Mouse (Mus musculus) liver, embryonic 13.5 days (tissue): ENCODE results near the gene Map4k4. TPM values are rescaled to one million over a fixed set of nuclear protein-coding genes. Genes with fewer than 3 reads are reported as not detected.

ENCODE experiments used
- ATAC-seq: fragments of 200-750 bp; cut with Nextera tagmentation; 2 replicates; pipeline ENCODE4 v1.8.0; 2017; ENCODE audit warnings: low read depth, mild to moderate bottlenecking, moderate number of reproducible peaks, moderate library complexity
- DNase-seq: peaks from one replicate; pipeline ENCODE4 v3.0.0; 2022
- H3K27ac ChIP-seq: fragments of 300-500 bp; sonication (generic); 2 replicates; pipeline ENCODE4 v1.5.1; 2015; ENCODE audit warnings: moderate library complexity, mild to moderate bottlenecking, inconsistent platforms
- H3K27me3 ChIP-seq: fragments of 300-500 bp; sonication (generic); 2 replicates; pipeline ENCODE4 v1.6.1; 2015; ENCODE audit warnings: mild to moderate bottlenecking, inconsistent platforms
- H3K36me3 ChIP-seq: fragments of 300-500 bp; sonication (generic); 2 replicates; pipeline ENCODE4 v1.6.1; 2015; ENCODE audit warnings: mild to moderate bottlenecking, inconsistent platforms
- H3K4me1 ChIP-seq: fragments of 300-500 bp; sonication (generic); replicated peaks from 2 replicates; pipeline ENCODE4 v1.6.1; 2015; ENCODE audit warnings: inconsistent platforms
- H3K4me2 ChIP-seq: fragments of 300-500 bp; sonication (generic); 2 replicates; pipeline ENCODE4 v1.6.1; 2015; ENCODE audit warnings: inconsistent platforms, mild to moderate bottlenecking, moderate library complexity
- H3K4me3 ChIP-seq: fragments of 300-500 bp; sonication (generic); replicated peaks from 2 replicates; pipeline ENCODE4 v1.5.1; 2015; ENCODE audit warnings: mild to moderate bottlenecking, inconsistent platforms
- H3K9ac ChIP-seq: fragments of 300-500 bp; sonication (generic); 2 replicates; pipeline ENCODE4 v1.6.1; 2015; ENCODE audit warnings: mild to moderate bottlenecking, inconsistent platforms
- H3K9me3 ChIP-seq: fragments of 300-500 bp; sonication (generic); replicated peaks from 2 replicates; pipeline ENCODE4 v1.6.1; 2016; ENCODE audit warnings: inconsistent platforms
- WGBS: fragments of 180-500 bp; shearing (Covaris S2); methylation state at CpG from one replicate; pipeline ENCODE4 v1.1.7; 2015; ENCODE audit not compliant: insufficient replicate concordance; 5-methylcytosine and 5-hydroxymethylcytosine counted together
- polyA plus RNA-seq: library from polyadenylated mRNA; unstranded; fragments of >200 nt; fragmentation: Nextera tagmentation; extraction: Ambion mirVana; gene quantifications from 2 replicates; pipeline ENCODE4 v1.2.1, GENCODE M21; 2015

The Map4k4 gene
- polyA plus RNA-seq, 1 experiment from 2014 or later: 3.8 TPM

- Histone ChIP-seq H3K4me2 (no peak overlapping the region), H3K36me3 (peaks cover 11% of the 10 kb centered on the region; the same call in 1 of the 2 replicates), H3K9ac (no peak overlapping the region), H3K27ac (no peak overlapping the region), H3K27me3 (no peaks in the 10 kb centered on the region), H3K9me3 (no peaks in the 10 kb centered on the region), H3K4me3 (no peak overlapping the region), H3K4me1 (no peaks in the 10 kb centered on the region; the same call in 1 of the 2 replicates)
- WGBS: 84% methylated on average over 15 of the region's 15 CpGs
- ATAC-seq: no peak
- no peak for DNase-seq
Measured at GRCm38 (mm10) chr1:39980314-39981290, 79.9 kb downstream of the Map4k4 start.

GRCm38 (mm10) chr1:39981970-39982369 is 81.3 kb downstream of the Map4k4 start:
- WGBS: 59% methylated on average over 3 of the region's 3 CpGs
- Histone ChIP-seq H3K4me2 (no peak overlapping the region), H3K9me3 (no peaks in the 10 kb centered on the region), H3K4me3 (no peak overlapping the region), H3K4me1 (no peaks in the 10 kb centered on the region; the same call in 1 of the 2 replicates), H3K27me3 (no peaks in the 10 kb centered on the region), H3K27ac (no peak overlapping the region), H3K9ac (no peak overlapping the region), H3K36me3 (peaks cover 20% of the 10 kb centered on the region; the same call in 1 of the 2 replicates)
- ATAC-seq (no peak), DNase-seq (no peak)

- no peaks in the 10 kb centered on the region; the same call in 1 of the 2 replicates for H3K4me1 ChIP-seq
- H3K4me3 ChIP-seq: no peak overlapping the region
- H3K9me3 ChIP-seq: no peaks in the 10 kb centered on the region
- 70% methylated on average over 13 of the region's 13 CpGs for WGBS
- H3K9ac ChIP-seq: no peak overlapping the region
- no peak overlapping the region for H3K4me2 ChIP-seq
- peaks cover 23% of the 10 kb centered on the region; the same call in 1 of the 2 replicates for H3K36me3 ChIP-seq
- no peaks in the 10 kb centered on the region for H3K27me3 ChIP-seq
- DNase-seq: no peak
- no peak for ATAC-seq
- H3K27ac ChIP-seq: no peak overlapping the region
Measured at GRCm38 (mm10) chr1:39982727-39983487, 82.2 kb downstream of the Map4k4 start.

- H3K4me1 ChIP-seq: no peaks in the 10 kb centered on the region; the same call in 1 of the 2 replicates
- H3K27me3 ChIP-seq: no peaks in the 10 kb centered on the region
- ATAC-seq (no peak), DNase-seq (no peak)
- H3K9ac ChIP-seq: no peak overlapping the region
- H3K4me3 ChIP-seq: no peak overlapping the region
- H3K9me3 ChIP-seq: no peaks in the 10 kb centered on the region
- WGBS: 67% methylated on average over 9 of the region's 9 CpGs
- no peak overlapping the region for H3K27ac ChIP-seq
- peaks cover 30% of the 10 kb centered on the region for H3K36me3 ChIP-seq
- no peak overlapping the region for H3K4me2 ChIP-seq
Measured at GRCm38 (mm10) chr1:39984331-39984730, 83.6 kb downstream of the Map4k4 start.

DNA sequence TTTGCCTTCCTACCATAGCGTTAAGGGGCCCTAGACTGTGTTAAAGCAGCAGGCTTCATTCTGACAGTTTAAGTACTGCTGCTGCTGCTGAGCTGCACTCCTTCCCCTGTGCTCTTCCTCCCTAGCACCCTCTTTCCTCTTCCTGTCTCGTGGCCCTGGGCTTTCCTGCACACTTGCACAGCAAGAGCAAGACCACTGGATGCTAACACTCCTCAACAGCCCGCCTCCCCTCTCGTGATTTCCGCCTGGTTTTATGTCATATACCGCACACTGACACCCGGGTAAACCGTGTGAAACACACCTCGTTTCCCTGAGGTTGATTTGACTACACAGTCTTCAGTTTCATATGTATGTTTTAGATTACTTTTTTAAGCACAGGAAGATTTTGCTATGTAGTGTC is 86.1 kb downstream of the Map4k4 start:
- no peak for ATAC-seq
- H3K9ac ChIP-seq: no peak overlapping the region
- no peak overlapping the region for H3K4me3 ChIP-seq
- DNase-seq: no peak
- H3K27me3 ChIP-seq: no peaks in the 10 kb centered on the region
- H3K4me1 ChIP-seq: no peaks in the 10 kb centered on the region; the same call in 1 of the 2 replicates
- no peak overlapping the region for H3K4me2 ChIP-seq
- no peaks in the 10 kb centered on the region for H3K9me3 ChIP-seq
- peaks cover 36% of the 10 kb centered on the region for H3K36me3 ChIP-seq
- 64% methylated on average over 9 of the region's 9 CpGs for WGBS
- no peak overlapping the region for H3K27ac ChIP-seq

- no peak overlapping the region for H3K9ac ChIP-seq
- no peak for ATAC-seq
- no peaks in the 10 kb centered on the region for H3K27me3 ChIP-seq
- peaks cover 39% of the 10 kb centered on the region for H3K36me3 ChIP-seq
- DNase-seq: no peak
- H3K9me3 ChIP-seq: no peaks in the 10 kb centered on the region
- H3K4me1 ChIP-seq: no peaks in the 10 kb centered on the region
- no peak overlapping the region for H3K4me2 ChIP-seq
- H3K27ac ChIP-seq: no peak overlapping the region
- H3K4me3 ChIP-seq: no peak overlapping the region
- 63% methylated on average over 12 of the region's 12 CpGs for WGBS
Measured at GRCm38 (mm10) chr1:39988841-39989240, 88.1 kb downstream of the Map4k4 start.

DNA sequence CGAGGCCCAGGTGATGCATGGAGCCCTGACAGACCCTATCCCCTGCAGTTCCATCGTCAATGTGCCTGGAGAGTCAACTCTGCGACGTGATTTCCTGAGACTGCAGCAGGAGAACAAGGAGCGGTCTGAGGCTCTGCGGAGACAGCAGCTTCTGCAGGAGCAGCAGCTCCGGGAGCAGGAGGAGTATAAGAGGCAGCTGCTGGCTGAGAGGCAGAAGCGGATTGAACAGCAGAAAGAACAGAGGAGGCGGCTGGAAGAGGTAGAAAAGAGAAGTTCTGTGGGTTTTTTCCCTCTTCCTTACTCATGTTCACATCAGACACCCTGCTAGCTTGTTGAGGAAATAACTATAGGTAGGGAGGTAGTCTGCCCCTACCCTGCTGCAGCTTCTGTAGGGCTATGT is 89.3 kb downstream of the Map4k4 start:
- H3K27me3 ChIP-seq: no peaks in the 10 kb centered on the region
- no peak overlapping the region for H3K27ac ChIP-seq
- DNase-seq (no peak), ATAC-seq (no peak)
- no peaks in the 10 kb centered on the region for H3K4me1 ChIP-seq
- H3K4me3 ChIP-seq: no peak overlapping the region
- 80% methylated on average over 9 of the region's 9 CpGs for WGBS
- no peak overlapping the region for H3K9ac ChIP-seq
- no peaks in the 10 kb centered on the region for H3K9me3 ChIP-seq
- peaks cover 43% of the 10 kb centered on the region for H3K36me3 ChIP-seq
- H3K4me2 ChIP-seq: no peak overlapping the region

DNA sequence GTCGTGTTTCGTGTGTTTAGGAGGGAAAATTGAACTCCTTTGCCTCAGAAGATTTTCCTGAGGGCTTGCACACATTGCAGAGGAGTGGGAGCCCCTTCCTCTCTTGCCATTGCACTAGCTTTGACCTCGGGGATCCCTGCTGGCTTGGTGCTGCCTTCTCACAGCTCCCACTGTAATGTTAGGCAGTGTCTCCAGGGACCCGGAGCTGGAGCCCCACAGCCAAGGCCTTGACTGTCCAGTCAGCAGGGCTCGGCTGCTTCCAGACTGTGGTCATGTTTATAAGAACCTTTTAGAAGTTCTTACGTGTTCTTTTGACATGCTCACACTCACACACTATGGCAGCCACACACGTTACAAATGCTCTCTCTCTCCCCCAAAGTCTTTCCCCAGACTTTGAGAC is 93.2 kb downstream of the Map4k4 start:
- Histone ChIP-seq H3K36me3 (peaks cover 41% of the 10 kb centered on the region), H3K9me3 (no peaks in the 10 kb centered on the region), H3K4me1 (no peaks in the 10 kb centered on the region), H3K27ac (no peak overlapping the region), H3K4me2 (no peak overlapping the region), H3K27me3 (no peaks in the 10 kb centered on the region), H3K9ac (no peak overlapping the region), H3K4me3 (no peak overlapping the region)
- ATAC-seq (no peak), DNase-seq (no peak)
- 60% methylated on average over 7 of the region's 7 CpGs for WGBS

DNA sequence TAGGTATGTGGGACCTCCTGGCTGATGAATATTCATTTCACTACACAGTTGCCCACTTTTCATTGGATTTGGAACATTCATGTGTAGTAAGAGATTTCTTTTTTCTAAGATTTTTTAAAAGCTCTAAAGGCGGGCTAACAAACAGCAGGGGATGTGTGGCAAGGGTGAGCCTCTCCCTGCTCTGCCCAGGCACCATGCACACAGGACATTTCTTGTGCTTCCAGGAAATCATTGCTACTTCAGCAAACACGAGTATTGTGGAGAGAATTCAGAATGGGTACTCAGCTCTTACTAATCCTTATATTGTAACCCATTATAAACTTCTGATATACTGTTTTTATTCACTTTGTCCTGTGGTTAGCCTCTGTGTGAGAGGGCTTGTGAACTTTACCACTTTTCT is 94.9 kb downstream of the Map4k4 start:
- no peaks in the 10 kb centered on the region for H3K4me1 ChIP-seq
- no peak overlapping the region for H3K4me2 ChIP-seq
- H3K27me3 ChIP-seq: no peaks in the 10 kb centered on the region
- WGBS: 45% methylated on average over 2 of the region's 2 CpGs
- H3K9me3 ChIP-seq: no peaks in the 10 kb centered on the region
- no peak overlapping the region for H3K27ac ChIP-seq
- H3K9ac ChIP-seq: no peak overlapping the region
- H3K36me3 ChIP-seq: peaks cover 36% of the 10 kb centered on the region
- no peak for ATAC-seq
- no peak for DNase-seq
- no peak overlapping the region for H3K4me3 ChIP-seq

DNA sequence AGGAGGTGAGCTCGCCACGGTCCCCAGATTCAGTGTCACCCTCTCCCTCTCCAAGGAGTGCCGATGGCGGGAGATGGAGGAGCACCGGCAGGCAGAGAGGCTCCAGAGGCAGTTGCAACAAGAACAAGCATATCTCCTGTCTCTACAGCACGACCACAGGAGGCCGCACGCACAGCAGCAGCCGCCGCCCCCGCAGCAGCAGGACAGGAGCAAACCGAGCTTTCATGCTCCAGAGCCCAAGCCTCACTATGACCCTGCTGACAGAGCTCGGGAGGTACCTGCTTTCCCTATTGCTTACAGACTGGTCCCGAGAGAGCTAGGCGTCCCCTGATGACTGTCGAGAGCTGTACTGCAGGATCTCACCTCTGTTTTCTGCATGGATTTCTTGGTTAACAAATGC is 99.8 kb downstream of the Map4k4 start:
- no peak for DNase-seq
- Histone ChIP-seq H3K4me2 (no peak overlapping the region), H3K9ac (no peak overlapping the region), H3K4me1 (no peaks in the 10 kb centered on the region), H3K27ac (no peak overlapping the region), H3K36me3 (peaks cover 44% of the 10 kb centered on the region), H3K9me3 (no peaks in the 10 kb centered on the region), H3K27me3 (no peaks in the 10 kb centered on the region), H3K4me3 (no peak overlapping the region)
- WGBS: 78% methylated on average over 16 of the region's 16 CpGs
- no peak for ATAC-seq

GRCm38 (mm10) chr1:40000899-40001298 is 100.2 kb downstream of the Map4k4 start:
- Histone ChIP-seq H3K27ac (no peak overlapping the region), H3K36me3 (peaks cover 46% of the 10 kb centered on the region), H3K4me2 (no peak overlapping the region), H3K4me1 (no peaks in the 10 kb centered on the region), H3K27me3 (no peaks in the 10 kb centered on the region), H3K9ac (no peak overlapping the region), H3K9me3 (no peaks in the 10 kb centered on the region), H3K4me3 (no peak overlapping the region)
- 59% methylated on average over 5 of the region's 5 CpGs for WGBS
- DNase-seq (no peak), ATAC-seq (no peak)
